Mouse (Mus musculus) bone marrow, adult 2 months (tissue): Measurements from ENCODE around the gene Ppp2r2d.

ENCODE experiments used
- CTCF ChIP-seq: fragments of 200-500 bp; IDR thresholded peaks from 2 replicates; pipeline ENCODE4 v1.5.1; 2011; ENCODE audit warnings: low read length, control low read depth; ENCODE audit not compliant: control insufficient read depth, insufficient read depth
- POLR2A ChIP-seq: fragments of 200-500 bp; IDR thresholded peaks from 2 replicates; pipeline ENCODE4 v1.6.1; 2011; ENCODE audit warnings: low read depth, mild to moderate bottlenecking, control low read depth, low read length, borderline replicate concordance; ENCODE audit not compliant: control insufficient read depth

DNA sequence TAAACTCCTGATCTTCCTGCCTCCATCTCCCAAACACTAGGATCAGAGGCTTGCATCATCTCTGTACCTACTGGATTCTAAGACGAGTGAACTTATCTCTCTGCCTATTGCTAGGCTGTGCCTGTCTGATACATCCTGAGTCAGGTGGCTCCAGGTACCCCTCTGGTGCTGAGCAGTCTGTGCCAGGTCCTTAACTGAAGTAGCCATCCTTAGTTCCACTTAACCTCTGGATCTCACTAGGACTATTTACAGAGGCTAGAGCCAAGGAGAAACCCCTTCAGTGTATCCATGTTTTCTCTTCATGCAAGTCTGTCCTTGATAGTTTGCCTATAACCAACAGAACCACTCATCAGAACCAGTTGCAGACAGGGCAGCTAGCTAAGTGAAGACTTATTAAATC is 60.6 kb downstream of the Ppp2r2d start:
- TF ChIP-seq POLR2A, result no peak
- no peak for TF ChIP-seq CTCF
